Mouse (Mus musculus) kidney, embryonic 16.5 days (tissue): ENCODE measurements at regions not wholly inside any gene's neighbourhood (a gene's known extent, or its start where the extent isn't known, plus 50 kb on each side); places are given as distances from the start of the nearest gene placed in this dataset.
A peak's percentile ranks its signal among the peaks of the same experiment; 100 is the strongest.

Source experiments
- ATAC-seq: fragments of 200-750 bp; cut with Nextera tagmentation; 2 replicates; pipeline ENCODE4 v1.8.0; 2017; ENCODE audit warnings: moderate TSS enrichment; ENCODE audit not compliant: low FRiP score, low TSS enrichment
- H3K27ac ChIP-seq: fragments of 300-500 bp; sonication (generic); 2 replicates; pipeline ENCODE4 v1.5.1; 2014; ENCODE audit warnings: low read length
- H3K27me3 ChIP-seq: fragments of 300-500 bp; sonication (generic); 2 replicates; pipeline ENCODE4 v1.6.1; 2014; ENCODE audit warnings: low read length, control low read depth, mixed read lengths; ENCODE audit not compliant: insufficient read depth
- H3K36me3 ChIP-seq: fragments of 300-500 bp; sonication (generic); 2 replicates; pipeline ENCODE4 v1.6.1; 2014; ENCODE audit warnings: low read length, control low read depth, mixed read lengths; ENCODE audit not compliant: insufficient read depth
- H3K4me1 ChIP-seq: fragments of 300-500 bp; sonication (generic); 2 replicates; pipeline ENCODE4 v1.6.1; 2014; ENCODE audit warnings: low read length, control low read depth, mixed read lengths; ENCODE audit not compliant: insufficient read depth
- H3K4me2 ChIP-seq: fragments of 300-500 bp; sonication (generic); replicated peaks from 2 replicates; pipeline ENCODE4 v1.6.1; 2014; ENCODE audit warnings: low read depth, low read length
- H3K4me3 ChIP-seq: fragments of 300-500 bp; sonication (generic); 2 replicates; pipeline ENCODE4 v1.5.1; 2014; ENCODE audit warnings: mild to moderate bottlenecking, low read length
- H3K9ac ChIP-seq: fragments of 300-500 bp; sonication (generic); replicated peaks from 2 replicates; pipeline ENCODE4 v1.6.1; 2014; ENCODE audit warnings: low read length
- H3K9me3 ChIP-seq: fragments of 300-500 bp; sonication (generic); 2 replicates; pipeline ENCODE4 v1.6.1; 2016; ENCODE audit warnings: low read length, control low read depth
- WGBS: fragments of 180-500 bp; shearing (Covaris S2); extraction: QIAGEN DNeasy Blood & Tissue Kit; methylation state at CpG from one replicate; pipeline ENCODE4 v1.1.7; 2014; 5-methylcytosine and 5-hydroxymethylcytosine counted together

GRCm38 (mm10) chr2:159232266-159232665, 437.7 kb downstream of the Dhx35 start:
- ATAC-seq = no peak
- H3K27ac ChIP-seq = no peak overlapping the region
- H3K36me3 ChIP-seq = no peaks in the 10 kb centered on the region
- no peaks in the 10 kb centered on the region for H3K4me1 ChIP-seq
- no peaks in the 10 kb centered on the region for H3K9me3 ChIP-seq
- 64% methylated on average over 2 of the region's 2 CpGs for WGBS
- H3K9ac ChIP-seq = no peak overlapping the region
- H3K27me3 ChIP-seq = no peaks in the 10 kb centered on the region
- no peak overlapping the region for H3K4me3 ChIP-seq
- no peak overlapping the region for H3K4me2 ChIP-seq

GRCm38 (mm10) chr2:159235000-159235399, 440.4 kb downstream of the Dhx35 start:
- WGBS = 48% methylated on average over 6 of the region's 6 CpGs
- Histone ChIP-seq H3K9ac (no peak overlapping the region), H3K4me3 (no peak overlapping the region), H3K27me3 (no peaks in the 10 kb centered on the region), H3K36me3 (no peaks in the 10 kb centered on the region), H3K4me2 (no peak overlapping the region), H3K9me3 (no peaks in the 10 kb centered on the region), H3K4me1 (no peaks in the 10 kb centered on the region), H3K27ac (no peak overlapping the region)
- no peak for ATAC-seq

- Histone ChIP-seq H3K4me2 (no peak overlapping the region), H3K9ac (no peak overlapping the region), H3K27ac (no peak overlapping the region), H3K9me3 (no peaks in the 10 kb centered on the region), H3K36me3 (no peaks in the 10 kb centered on the region), H3K4me3 (no peak overlapping the region), H3K27me3 (no peaks in the 10 kb centered on the region), H3K4me1 (0 out of 2 replicates have a peak, but pooled peaks cover 2% of the 10 kb centered on the region)
- WGBS = 47% methylated on average over 6 of the region's 6 CpGs
- no peak for ATAC-seq
Measured at GRCm38 (mm10) chr2:159250065-159250464, 455.5 kb downstream of the Dhx35 start.

GRCm38 (mm10) chr2:159250993-159251665, 456.5 kb downstream of the Dhx35 start:
- 0 out of 2 replicates have a peak, but pooled peaks cover 2% of the 10 kb centered on the region for H3K4me1 ChIP-seq
- no peak overlapping the region for H3K9ac ChIP-seq
- H3K4me2 ChIP-seq = no peak overlapping the region
- no peak overlapping the region for H3K4me3 ChIP-seq
- peak; percentile 70; the same call in 1 of the 2 replicates for ATAC-seq
- H3K9me3 ChIP-seq = no peaks in the 10 kb centered on the region
- no peaks in the 10 kb centered on the region for H3K27me3 ChIP-seq
- H3K36me3 ChIP-seq = no peaks in the 10 kb centered on the region
- no peak overlapping the region for H3K27ac ChIP-seq
- WGBS = 33% methylated on average over 6 of the region's 6 CpGs

- Histone ChIP-seq H3K4me1 (peaks cover 11% of the 10 kb centered on the region), H3K9ac (no peak overlapping the region), H3K4me3 (no peak overlapping the region), H3K36me3 (no peaks in the 10 kb centered on the region), H3K27me3 (no peaks in the 10 kb centered on the region), H3K9me3 (no peaks in the 10 kb centered on the region), H3K4me2 (no peak overlapping the region), H3K27ac (peak overlapping the region; percentile 73; the same call in 1 of the 2 replicates)
- 22% methylated on average over 10 of the region's 10 CpGs for WGBS
- ATAC-seq = peak; percentile 87
Measured at GRCm38 (mm10) chr2:159270221-159271080, 475.8 kb downstream of the Dhx35 start.

GRCm38 (mm10) chr2:159278896-159279295, 484.3 kb downstream of the Dhx35 start:
- WGBS = 29% methylated on average over 2 of the region's 2 CpGs
- Histone ChIP-seq H3K9ac (no peak overlapping the region), H3K4me1 (no peaks in the 10 kb centered on the region), H3K4me3 (no peak overlapping the region), H3K27me3 (no peaks in the 10 kb centered on the region), H3K36me3 (no peaks in the 10 kb centered on the region), H3K9me3 (no peaks in the 10 kb centered on the region), H3K27ac (no peak overlapping the region), H3K4me2 (no peak overlapping the region)
- ATAC-seq = no peak

- Histone ChIP-seq H3K4me1 (no peaks in the 10 kb centered on the region), H3K4me3 (no peak overlapping the region), H3K36me3 (no peaks in the 10 kb centered on the region), H3K9me3 (no peaks in the 10 kb centered on the region), H3K27ac (no peak overlapping the region), H3K4me2 (no peak overlapping the region), H3K27me3 (no peaks in the 10 kb centered on the region), H3K9ac (no peak overlapping the region)
- 72% methylated on average over 8 of the region's 8 CpGs for WGBS
- no peak for ATAC-seq
Measured at GRCm38 (mm10) chr2:159281558-159282320, 487.1 kb downstream of the Dhx35 start.

- no peak overlapping the region for H3K4me3 ChIP-seq
- no peak for ATAC-seq
- no peak overlapping the region for H3K27ac ChIP-seq
- H3K9me3 ChIP-seq = no peaks in the 10 kb centered on the region
- no peaks in the 10 kb centered on the region for H3K27me3 ChIP-seq
- no peak overlapping the region for H3K4me2 ChIP-seq
- H3K4me1 ChIP-seq = peaks cover 15% of the 10 kb centered on the region
- H3K36me3 ChIP-seq = no peaks in the 10 kb centered on the region
- no peak overlapping the region for H3K9ac ChIP-seq
- WGBS = 78% methylated on average over 5 of the region's 5 CpGs
Measured at GRCm38 (mm10) chr2:159284100-159284499, 489.5 kb downstream of the Dhx35 start.

- no peaks in the 10 kb centered on the region for H3K27me3 ChIP-seq
- H3K9me3 ChIP-seq = no peaks in the 10 kb centered on the region
- H3K4me1 ChIP-seq = peaks cover 16% of the 10 kb centered on the region
- no peak overlapping the region for H3K4me2 ChIP-seq
- H3K9ac ChIP-seq = no peak overlapping the region
- H3K36me3 ChIP-seq = no peaks in the 10 kb centered on the region
- ATAC-seq = no peak
- H3K4me3 ChIP-seq = no peak overlapping the region
- no peak overlapping the region for H3K27ac ChIP-seq
- 75% methylated on average over 8 of the region's 8 CpGs for WGBS
Measured at GRCm38 (mm10) chr2:159284525-159285189, 490.1 kb downstream of the Dhx35 start.
